Mouse (Mus musculus): ENCODE results near the gene Rhog. TPM values are rescaled to one million over a fixed set of nuclear protein-coding genes. Genes with fewer than 3 reads are reported as not detected.
A peak's percentile ranks its signal among the peaks of the same experiment; 100 is the strongest.

Rhog gene
- polyA plus RNA-seq, 1 experiment, result 572 TPM

DNA sequence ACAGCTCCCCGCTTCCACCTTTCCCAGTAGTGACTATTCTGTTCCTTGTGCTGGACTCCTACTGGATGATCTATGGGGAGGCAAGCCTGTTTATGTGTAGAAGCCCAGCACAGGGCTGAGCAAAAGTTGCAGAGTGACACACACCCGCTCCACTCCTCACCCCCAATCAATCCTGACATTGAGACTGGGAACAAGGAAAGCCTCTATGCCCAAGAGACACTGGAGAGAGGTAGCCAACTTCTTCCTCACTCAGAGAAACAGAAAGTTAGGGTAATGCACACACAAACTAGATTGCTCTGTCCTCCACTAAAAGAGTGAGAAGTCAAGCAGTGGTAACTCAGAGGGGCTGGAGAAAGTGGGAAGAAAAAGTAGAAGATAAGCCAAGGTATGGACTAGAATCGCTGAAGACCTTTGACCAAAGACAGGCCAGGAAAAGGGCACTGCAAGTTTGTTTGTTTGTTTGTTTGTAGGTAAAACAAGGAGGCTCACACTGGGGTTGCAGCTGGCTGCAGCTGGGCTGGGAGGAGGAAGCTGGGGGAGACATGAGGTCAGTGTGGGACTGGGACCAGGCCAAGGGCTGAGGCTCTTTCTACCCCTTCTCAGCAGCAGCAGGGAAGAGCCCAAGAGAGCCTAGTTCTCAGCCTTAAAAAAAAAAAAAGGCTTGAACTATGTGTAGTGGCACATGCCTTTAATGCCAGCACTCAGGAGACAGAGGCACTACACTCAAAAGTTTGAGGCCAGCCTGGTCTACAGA lies 10.9 kb downstream of the Rhog start:
- no peak for TF ChIP-seq CTCF (IDR thresholded peaks at IDR 0.05; ENCODE audit: low read depth, low read length)
- no peak for TF ChIP-seq POLR2A (IDR thresholded peaks at IDR 0.05; ENCODE audit: borderline replicate concordance, low read depth, low read length)
- Histone ChIP-seq H3K4me3 (ENCODE audit: insufficient read depth, low read length) (peak overlapping the region; percentile 63), H3K27ac (ENCODE audit: insufficient read depth, low read depth, low read length) (peak overlapping the region; percentile 88), H3K4me1 (ENCODE audit: control insufficient read depth, insufficient read depth, low read length) (peaks cover 54% of the 10 kb centered on the region)

DNA sequence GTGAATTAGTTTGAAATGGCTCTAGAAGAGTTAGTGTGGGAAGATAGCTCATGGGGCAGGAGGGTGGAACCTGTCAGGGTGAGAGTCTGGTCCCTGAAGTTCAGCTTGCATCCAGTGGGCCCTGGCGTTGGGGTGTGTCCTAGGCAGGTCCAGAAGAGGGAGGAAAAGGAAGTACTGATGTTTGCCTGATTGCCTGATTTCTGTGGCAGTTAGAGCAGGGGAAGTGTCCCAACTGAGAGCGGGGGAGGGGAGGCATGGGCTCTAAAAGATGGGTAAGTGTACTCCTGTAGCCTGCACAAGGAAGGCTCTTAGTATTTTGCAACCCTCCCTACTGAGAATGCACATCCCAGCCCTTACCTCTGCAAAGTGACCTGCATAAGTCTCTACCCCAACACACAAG lies 12.0 kb downstream of the Rhog start:
- Histone ChIP-seq H3K4me1 (ENCODE audit: control insufficient read depth, insufficient read depth, low read length) (peaks cover 54% of the 10 kb centered on the region), H3K27ac (ENCODE audit: insufficient read depth, low read depth, low read length) (peak overlapping the region; percentile 88), H3K4me3 (ENCODE audit: insufficient read depth, low read length) (no peak overlapping the region)
- TF ChIP-seq POLR2A (IDR thresholded peaks at IDR 0.05; ENCODE audit: borderline replicate concordance, low read depth, low read length), result no peak
- TF ChIP-seq CTCF (IDR thresholded peaks at IDR 0.05; ENCODE audit: low read depth, low read length), result no peak

- Histone ChIP-seq H3K4me1 (ENCODE audit: control insufficient read depth, insufficient read depth, low read length) (peaks cover 54% of the 10 kb centered on the region), H3K27ac (ENCODE audit: insufficient read depth, low read depth, low read length) (peak overlapping the region; percentile 88), H3K4me3 (ENCODE audit: insufficient read depth, low read length) (no peak overlapping the region)
- TF ChIP-seq CTCF (IDR thresholded peaks at IDR 0.05; ENCODE audit: low read depth, low read length) (no peak), POLR2A (IDR thresholded peaks at IDR 0.05; ENCODE audit: borderline replicate concordance, low read depth, low read length) (no peak)
Measured at GRCm38 (mm10) chr7:102242917-102243316, 12.9 kb downstream of the Rhog start.

DNA sequence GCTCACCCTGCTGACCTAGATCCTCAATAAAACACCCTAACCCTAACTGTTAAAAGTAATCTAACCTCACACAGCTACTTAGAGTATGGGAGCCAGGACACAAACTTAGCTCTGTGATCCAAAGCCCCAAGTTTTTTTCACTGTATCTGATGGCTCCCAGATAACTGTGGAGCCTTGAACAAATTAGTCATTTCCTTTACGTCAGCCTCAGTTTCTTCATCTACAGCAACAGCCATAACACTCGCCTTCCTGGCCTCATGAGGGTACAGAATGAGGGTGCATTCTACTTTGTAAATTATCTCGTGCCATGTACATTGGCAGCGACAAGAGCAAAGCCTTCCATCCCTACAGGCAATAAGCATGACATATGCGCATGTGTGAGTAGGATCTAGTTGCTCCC lies 13.5 kb downstream of the Rhog start:
- Histone ChIP-seq H3K4me1 (ENCODE audit: control insufficient read depth, insufficient read depth, low read length) (peaks cover 54% of the 10 kb centered on the region), H3K4me3 (ENCODE audit: insufficient read depth, low read length) (0 out of 2 replicates have a peak overlapping the region, but pooled peaks have one; percentile 1), H3K27ac (ENCODE audit: insufficient read depth, low read depth, low read length) (peak overlapping the region; percentile 63)
- TF ChIP-seq POLR2A (IDR thresholded peaks at IDR 0.05; ENCODE audit: borderline replicate concordance, low read depth, low read length) (no peak), CTCF (IDR thresholded peaks at IDR 0.05; ENCODE audit: low read depth, low read length) (no peak)

GRCm38 (mm10) chr7:102239591-102239990 lies 16.3 kb downstream of the Rhog start:
- TF ChIP-seq CTCF (IDR thresholded peaks at IDR 0.05; ENCODE audit: low read depth, low read length), result no peak
- TF ChIP-seq POLR2A (IDR thresholded peaks at IDR 0.05; ENCODE audit: borderline replicate concordance, low read depth, low read length), result no peak
- Histone ChIP-seq H3K4me1 (ENCODE audit: control insufficient read depth, insufficient read depth, low read length) (peaks cover 44% of the 10 kb centered on the region), H3K27ac (ENCODE audit: insufficient read depth, low read depth, low read length) (no peak overlapping the region), H3K4me3 (ENCODE audit: insufficient read depth, low read length) (no peak overlapping the region)

- no peak overlapping the region for H3K27ac ChIP-seq (ENCODE audit: insufficient read depth, low read depth, low read length)
- no peak for TF ChIP-seq CTCF (IDR thresholded peaks at IDR 0.05; ENCODE audit: low read depth, low read length)
- TF ChIP-seq POLR2A (IDR thresholded peaks at IDR 0.05; ENCODE audit: borderline replicate concordance, low read depth, low read length), result no peak
- peaks cover 45% of the 10 kb centered on the region for H3K4me1 ChIP-seq (ENCODE audit: control insufficient read depth, insufficient read depth, low read length)
- H3K4me3 ChIP-seq (ENCODE audit: insufficient read depth, low read length), result no peak overlapping the region
Measured at GRCm38 (mm10) chr7:102238686-102239286, 17.1 kb downstream of the Rhog start.

GRCm38 (mm10) chr7:102233059-102233458 lies 22.8 kb downstream of the Rhog start:
- Histone ChIP-seq H3K4me3 (ENCODE audit: insufficient read depth, low read length) (no peak overlapping the region), H3K4me1 (ENCODE audit: control insufficient read depth, insufficient read depth, low read length) (peaks cover 61% of the 10 kb centered on the region), H3K27ac (ENCODE audit: insufficient read depth, low read depth, low read length) (0 out of 2 replicates have a peak overlapping the region, but pooled peaks have one; percentile 19)
- TF ChIP-seq CTCF (IDR thresholded peaks at IDR 0.05; ENCODE audit: low read depth, low read length) (no peak), POLR2A (IDR thresholded peaks at IDR 0.05; ENCODE audit: borderline replicate concordance, low read depth, low read length) (no peak)

DNA sequence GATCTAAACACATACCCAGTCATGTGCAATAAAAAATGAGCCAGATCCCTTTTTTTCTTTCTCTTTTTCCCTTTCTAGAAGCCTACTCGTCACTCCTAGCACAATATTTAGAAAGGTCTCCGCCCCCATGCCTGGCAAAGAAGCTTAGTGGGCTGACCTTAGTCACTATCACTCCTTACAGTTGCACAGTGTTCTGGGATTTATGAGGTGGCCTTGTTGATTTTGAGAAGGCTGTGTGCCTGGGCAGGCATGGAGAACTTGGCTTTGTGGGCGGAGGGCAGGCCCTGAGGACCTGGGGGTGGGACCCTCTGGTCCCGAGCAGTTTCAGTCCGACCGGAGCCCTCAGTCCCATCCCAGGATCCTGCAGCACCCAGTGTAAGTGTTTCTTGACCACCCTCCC lies 26.0 kb downstream of the Rhog start:
- Histone ChIP-seq H3K27ac (ENCODE audit: insufficient read depth, low read depth, low read length) (peak overlapping the region; percentile 13), H3K4me1 (ENCODE audit: control insufficient read depth, insufficient read depth, low read length) (peaks cover 56% of the 10 kb centered on the region)
- TF ChIP-seq POLR2A (IDR thresholded peaks at IDR 0.05; ENCODE audit: borderline replicate concordance, low read depth, low read length) (no peak), CTCF (IDR thresholded peaks at IDR 0.05; ENCODE audit: low read depth, low read length) (no peak)

GRCm38 (mm10) chr7:102228049-102228670 lies 27.7 kb downstream of the Rhog start:
- TF ChIP-seq POLR2A (IDR thresholded peaks at IDR 0.05; ENCODE audit: borderline replicate concordance, low read depth, low read length) (no peak), CTCF (IDR thresholded peaks at IDR 0.05; ENCODE audit: low read depth, low read length) (no peak)
- Histone ChIP-seq H3K4me3 (ENCODE audit: insufficient read depth, low read length) (no peak overlapping the region), H3K27ac (ENCODE audit: insufficient read depth, low read depth, low read length) (no peak overlapping the region), H3K4me1 (ENCODE audit: control insufficient read depth, insufficient read depth, low read length) (peaks cover 51% of the 10 kb centered on the region)

More for the DNA sequence above, 26.0 kb downstream of the Rhog start:
- H3K4me3 ChIP-seq (ENCODE audit: insufficient read depth, low read length), result no peak overlapping the region

DNA sequence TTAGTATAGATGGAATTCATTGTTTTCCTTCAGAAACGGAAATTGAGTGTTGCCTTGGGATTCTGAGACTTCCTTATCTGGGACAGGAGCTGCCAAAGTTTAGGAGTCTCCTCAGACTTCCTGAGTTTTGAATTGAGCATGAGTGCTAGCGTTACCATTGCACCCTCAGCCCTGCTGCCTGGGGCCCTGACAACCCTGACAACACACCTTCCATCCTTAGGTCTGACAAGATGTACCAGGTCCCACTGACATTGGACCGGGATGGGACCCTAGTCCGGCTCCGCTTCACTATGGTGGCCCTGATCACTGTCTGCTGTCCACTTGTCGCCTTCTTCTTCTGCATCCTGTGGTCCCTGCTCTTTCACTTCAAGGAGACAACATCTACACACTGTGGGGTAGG lies 29.8 kb downstream of the Rhog start:
- no peak overlapping the region for H3K4me3 ChIP-seq (ENCODE audit: insufficient read depth, low read length)
- no peak overlapping the region for H3K27ac ChIP-seq (ENCODE audit: insufficient read depth, low read depth, low read length)
- H3K4me1 ChIP-seq (ENCODE audit: control insufficient read depth, insufficient read depth, low read length), result peaks cover 35% of the 10 kb centered on the region
- TF ChIP-seq POLR2A (IDR thresholded peaks at IDR 0.05; ENCODE audit: borderline replicate concordance, low read depth, low read length), result no peak
- TF ChIP-seq CTCF (IDR thresholded peaks at IDR 0.05; ENCODE audit: low read depth, low read length), result no peak
